Mouse (Mus musculus) 3134 (cell line): ENCODE results near the gene Cfap57.
A peak's percentile ranks its signal among the peaks of the same experiment; 100 is the strongest.

ENCODE experiments used
- DNase-seq: peaks from one replicate; pipeline ENCODE4 v3.0.0-alpha.2; 2011; ENCODE audit warnings: low spot score; ENCODE audit not compliant: insufficient read length; ENCODE audit errors: extremely low read depth

The Cfap57 gene

DNA sequence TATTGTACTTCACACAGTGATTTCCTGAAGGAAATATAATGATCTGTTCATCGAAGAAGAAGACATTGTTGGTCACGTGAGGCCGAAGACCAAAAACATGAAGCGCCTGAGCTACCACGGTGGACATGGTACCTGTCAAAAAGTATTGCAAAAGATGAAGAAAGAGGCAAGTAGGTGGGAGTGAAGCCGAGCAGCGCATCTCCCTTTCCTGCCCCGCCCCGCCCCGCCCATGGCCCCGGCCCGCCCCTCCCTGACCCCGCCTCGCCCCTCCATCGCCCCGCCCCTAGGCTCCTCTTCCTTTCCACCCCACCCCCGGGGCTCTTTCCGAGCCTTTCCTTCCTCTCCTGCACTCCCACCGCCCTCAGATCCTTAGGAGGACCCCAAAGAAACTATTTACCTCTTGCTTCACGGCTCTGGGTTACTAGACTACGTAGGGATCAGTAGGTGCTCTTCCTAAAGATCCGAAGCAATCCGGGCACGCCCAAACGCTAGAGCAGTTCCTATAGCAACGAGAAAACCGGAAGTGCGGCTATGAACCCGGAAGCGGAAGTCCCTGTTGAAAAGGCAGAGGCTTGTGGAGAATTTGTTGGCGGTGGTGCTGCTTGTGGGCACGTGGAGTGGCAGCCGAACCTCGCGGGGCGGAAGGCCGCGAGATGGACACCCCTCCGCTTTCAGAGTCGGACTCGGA lies at the start of gene Cfap57, which contains the start of gene Ebna1bp2:
Gene Cfap57, minus strand, starts transcription at position 499 of the 688 bp plus-strand sequence.
Gene Ebna1bp2, plus strand, starts transcription at position 521 of the 688 bp plus-strand sequence.
- DNase-seq: peak; percentile 79

DNA sequence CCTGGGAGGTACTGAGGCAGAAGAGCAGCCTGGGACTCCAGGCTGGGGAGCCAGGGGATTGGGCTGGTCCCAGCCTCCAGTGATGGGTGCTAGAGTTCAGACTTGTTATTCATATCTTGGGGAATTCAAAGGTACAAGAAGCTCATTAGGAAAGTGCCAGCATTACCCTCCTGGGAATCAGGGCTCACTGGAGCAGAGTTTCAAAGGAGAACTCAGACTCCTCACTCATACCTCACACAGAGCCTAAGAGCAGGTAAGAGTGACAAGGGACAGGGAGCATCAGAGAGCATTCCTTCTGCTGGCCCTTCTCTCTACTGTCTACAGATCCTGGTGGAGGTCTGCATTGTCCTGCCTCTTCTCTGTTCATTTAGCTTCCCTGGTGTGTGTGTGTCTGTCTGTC lies 38.1 kb upstream of the Cfap57 start, which contains the start of gene Olfr62:
Gene Olfr62, plus strand, starts transcription at position 301 of the 400 bp plus-strand sequence.
- DNase-seq: no peak

DNA sequence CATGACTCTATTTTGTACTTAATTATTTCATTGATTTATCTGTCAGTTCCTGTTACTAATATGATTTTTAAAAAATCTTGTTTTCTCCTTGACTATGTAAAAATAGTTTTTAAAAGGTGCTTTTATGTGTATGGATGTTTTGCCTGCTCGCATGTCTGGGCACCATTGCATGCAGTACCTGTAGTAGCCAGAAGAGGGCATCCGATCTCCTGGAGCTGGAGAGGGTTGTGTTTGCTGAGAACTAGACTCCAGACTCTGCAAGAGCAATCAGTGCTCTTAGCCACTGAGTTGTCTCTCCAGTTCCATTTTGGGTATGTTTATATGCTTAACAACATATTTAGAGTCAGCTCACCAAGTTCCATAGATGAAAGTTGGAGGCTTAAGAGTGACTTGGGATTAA lies 24.7 kb upstream of the Cfap57 start:
- no peak for DNase-seq

DNA sequence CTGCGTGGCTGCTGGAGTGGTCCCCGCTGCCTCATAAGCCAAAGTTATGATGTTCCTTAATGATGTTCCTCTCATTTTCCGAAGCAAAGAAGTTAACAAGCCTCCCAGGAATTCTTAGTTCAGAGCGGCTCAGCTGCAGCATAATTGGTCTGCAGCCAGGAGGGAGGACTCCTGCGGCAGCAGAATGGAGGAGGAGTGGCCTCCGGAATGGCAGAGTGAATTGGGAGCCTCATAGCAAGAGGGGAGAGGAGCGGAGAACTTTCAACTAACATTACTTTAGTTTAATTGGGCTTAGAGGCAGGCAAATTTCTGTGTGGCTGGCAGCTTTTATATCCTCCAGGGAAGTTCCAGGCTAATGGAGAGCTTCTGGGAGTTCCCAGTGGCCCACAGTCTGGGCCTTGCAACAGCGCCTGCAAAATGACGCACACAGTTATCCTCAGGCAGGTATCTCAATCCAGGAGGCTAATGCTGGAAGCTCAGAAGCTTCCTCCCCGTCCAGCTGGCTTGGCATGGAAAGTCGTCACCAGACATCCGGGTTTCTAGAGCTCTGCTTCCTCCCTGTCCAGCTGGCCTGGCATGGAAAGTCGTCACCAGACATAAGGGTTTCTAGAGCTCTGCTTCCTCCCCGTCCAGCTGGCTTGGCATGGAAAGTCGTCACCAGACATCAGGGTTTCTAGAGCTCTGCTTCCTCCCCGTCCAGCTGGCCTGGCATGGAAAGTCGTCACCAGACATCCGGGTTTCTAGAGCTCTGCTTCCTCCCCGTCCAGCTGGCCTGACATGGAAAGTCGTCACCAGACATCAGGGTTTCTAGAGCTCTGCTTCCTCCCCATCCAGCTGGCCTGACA lies 22.0 kb upstream of the Cfap57 start:
- DNase-seq: no peak

DNA sequence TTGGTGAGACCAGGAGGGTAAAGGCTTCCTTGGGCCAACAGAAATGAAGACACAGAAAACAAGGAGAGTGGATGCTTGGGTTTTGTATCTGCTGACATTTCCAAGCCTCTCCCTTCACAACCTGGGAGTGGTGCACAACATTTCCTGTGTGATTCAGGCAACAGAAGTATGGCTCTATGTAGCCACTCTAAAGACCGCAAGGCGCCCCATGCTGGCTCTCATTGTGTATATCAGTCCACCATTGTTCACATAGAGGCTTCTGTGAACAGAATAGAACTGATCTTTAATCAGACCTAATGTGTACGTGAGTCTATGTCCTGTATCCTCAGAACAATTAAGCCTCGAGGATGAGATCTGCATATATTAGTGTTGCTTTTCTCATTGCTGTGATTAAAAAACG lies 9.7 kb upstream of the Cfap57 start:
- no peak for DNase-seq

DNA sequence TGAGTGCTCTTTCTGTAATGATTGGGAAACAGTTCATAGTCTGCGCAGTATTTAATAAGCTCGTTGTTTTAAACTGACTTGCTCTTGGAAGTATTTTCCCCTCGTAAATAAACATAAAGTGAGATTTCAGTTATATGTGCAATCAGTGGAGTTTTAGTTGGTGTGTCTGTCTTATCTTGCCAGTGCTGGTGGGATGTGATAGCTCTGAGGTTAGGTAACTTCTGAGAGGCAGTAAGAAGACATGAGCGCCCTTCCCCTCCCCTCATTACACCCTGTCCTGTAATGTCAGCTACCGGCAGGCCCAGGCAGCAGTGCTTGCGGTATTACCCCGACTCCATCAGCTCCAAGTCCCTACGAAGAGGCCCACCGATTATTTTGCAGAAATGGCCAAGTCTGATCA lies 1.2 kb upstream of the Cfap57 start:
- no peak for DNase-seq

DNA sequence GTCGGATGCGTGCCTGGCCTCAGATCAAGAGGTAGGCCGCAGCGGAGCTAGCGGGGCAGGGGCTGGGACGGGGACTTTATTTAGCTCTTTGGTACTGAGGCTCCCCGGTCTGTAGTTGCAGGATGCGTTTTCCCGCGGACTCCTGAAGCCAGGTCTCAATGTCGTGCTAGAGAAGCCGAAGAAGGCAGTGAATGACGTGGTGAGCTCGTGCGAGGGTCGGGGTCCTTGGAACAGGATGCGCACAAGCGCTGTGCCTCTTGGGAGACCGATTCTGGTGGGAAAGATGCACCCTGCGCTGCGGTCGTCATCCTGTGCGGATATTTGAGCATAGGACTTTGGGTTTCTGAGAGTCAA lies 367 bp upstream of the Cfap57 start:
- no peak for DNase-seq

DNA sequence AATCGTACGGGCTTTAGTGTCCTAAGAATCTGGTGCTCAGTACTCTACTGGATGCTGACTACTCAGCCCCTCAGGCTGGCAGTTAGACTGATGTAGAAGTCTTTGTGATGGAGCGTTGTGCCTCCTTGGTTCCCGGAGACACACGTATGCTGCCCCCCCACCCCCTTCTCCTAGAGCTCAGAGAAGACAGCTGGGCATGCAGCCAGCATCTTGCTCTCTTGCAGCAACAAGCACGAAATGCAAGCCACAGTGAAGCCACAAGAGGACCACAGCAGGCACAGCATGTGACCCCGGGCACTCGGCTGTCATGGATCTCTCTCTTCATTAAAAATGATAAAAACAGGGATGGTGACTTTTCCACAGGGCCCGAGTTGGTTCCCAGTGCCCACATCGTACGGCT lies 5.2 kb downstream of the Cfap57 start:
- no peak for DNase-seq

DNA sequence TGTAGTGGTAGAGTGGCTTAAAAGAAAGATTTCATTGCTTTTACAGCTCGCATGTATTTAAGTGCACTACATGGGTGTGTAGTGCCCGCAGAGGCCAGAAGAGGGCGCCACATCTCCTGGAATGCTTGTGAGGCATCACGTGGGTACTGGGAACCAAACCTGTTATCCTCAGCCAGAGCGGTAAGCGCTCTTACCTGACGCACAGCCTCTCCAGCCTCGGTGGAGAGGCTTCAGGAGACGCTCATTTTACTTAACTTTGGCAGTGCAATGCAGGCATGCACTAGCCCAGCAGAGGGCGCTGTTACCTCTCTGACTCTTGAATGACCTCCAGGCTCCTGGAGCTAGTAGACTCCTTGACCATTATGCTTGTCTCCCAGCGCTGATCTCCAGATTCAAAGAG lies 8.0 kb downstream of the Cfap57 start:
- no peak for DNase-seq

DNA sequence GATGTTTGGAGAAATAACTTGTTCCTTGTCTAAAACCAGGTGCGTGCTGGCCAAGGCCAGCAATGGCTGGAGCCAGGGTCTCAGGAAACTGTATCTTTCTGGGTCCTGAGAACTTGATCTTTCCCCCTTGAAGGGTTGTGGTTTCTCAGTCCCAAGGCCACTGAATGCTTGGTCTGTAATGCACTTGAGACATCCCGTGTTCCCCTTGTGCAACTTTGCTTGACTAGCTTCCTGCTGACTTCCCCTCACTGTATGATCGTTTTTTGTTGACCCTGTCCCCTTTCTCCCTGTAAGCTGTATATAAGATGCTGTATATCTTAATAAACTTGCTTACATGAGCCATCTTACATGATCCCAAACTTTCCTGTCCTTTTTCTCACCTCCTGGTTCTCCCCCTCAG lies 10.7 kb downstream of the Cfap57 start:
- no peak for DNase-seq

DNA sequence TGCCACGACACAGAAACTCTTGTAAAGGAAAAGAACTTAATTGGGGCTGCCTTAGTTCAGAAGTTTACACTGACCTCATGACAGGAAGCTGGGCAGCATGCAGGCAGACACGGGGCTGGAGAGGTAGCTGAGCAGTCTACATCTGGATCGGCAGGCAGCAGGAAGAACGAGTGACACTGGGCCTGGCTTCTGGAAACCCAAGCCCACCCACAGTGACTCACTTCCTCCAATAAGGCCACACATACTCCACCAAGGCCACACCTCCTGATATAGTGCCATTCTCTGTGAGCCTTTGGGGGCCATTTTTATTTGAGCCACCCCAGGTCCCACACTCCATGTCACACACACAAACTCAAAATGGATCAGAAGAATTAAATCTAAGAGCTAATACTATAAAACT lies 16.5 kb downstream of the Cfap57 start:
- no peak for DNase-seq

DNA sequence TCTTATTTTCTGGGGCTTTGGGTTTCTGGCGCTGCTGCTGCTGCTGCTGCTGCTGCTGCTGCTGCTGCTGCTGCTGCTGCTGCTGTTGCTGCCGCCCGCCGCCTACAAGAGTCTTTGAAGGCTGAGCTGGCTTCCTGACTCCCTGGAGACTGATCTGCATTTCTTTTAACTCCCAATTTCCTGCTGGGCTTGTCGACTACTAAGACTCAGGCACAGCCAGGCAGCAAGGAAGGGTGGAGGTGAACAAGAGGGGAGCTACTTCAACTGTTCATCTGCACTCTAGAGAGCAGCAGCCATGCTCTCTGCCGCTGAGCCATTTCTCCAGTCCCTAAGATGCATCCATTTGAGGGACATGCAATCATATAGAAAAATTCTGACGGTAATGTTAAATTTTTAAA lies 30.8 kb downstream of the Cfap57 start:
- no peak for DNase-seq

DNA sequence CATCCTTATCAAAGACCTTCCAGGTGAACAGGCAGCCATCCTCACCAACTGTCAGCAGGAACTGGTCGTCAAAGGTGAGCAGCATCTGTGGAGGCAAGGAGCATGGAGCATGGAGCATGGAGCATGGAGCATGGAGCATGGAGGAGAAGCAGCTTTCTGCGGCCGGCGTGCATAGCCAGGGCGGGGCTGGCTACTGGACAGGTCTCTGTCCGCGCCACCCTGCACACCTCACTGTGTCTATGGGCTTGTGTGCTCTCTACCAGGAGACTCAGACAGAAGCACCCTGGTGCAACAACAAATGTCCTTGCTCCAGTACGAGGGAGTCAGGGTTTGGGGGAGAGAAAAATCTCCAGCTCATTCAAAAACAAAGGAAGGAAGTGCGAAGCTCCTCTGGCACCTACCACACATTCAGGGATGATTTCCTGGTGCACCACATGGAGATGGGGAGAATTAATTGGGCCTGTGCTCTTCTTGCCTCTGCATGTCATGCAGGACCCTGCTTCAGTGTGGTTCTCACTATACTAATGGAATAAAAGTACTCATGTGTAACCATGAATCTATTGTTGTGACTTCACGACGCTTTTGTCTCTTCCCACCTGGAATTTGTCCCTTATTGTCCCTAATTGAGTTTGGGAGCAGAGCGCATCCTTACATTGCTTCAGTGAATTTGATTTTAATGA lies 31.4 kb downstream of the Cfap57 start:
- no peak for DNase-seq

DNA sequence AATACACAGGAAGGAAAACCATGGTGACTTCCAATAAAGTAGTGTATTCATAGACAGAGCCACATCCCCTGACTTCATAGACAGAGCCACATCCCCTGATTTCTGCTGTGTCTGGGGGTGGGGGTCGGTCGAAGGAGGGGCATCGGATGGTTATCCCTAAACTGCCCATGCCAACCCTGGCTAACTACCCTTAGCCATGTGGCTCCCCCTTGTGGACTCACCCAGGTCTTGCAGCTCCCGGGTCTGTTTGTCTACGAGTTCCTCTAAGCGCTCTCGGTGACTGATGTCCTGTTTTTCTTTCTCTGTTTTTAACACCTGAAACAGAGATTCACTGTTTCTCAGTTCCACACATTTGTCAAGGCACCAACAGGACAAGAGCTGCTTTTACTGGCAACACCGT lies 37.9 kb downstream of the Cfap57 start:
- no peak for DNase-seq

DNA sequence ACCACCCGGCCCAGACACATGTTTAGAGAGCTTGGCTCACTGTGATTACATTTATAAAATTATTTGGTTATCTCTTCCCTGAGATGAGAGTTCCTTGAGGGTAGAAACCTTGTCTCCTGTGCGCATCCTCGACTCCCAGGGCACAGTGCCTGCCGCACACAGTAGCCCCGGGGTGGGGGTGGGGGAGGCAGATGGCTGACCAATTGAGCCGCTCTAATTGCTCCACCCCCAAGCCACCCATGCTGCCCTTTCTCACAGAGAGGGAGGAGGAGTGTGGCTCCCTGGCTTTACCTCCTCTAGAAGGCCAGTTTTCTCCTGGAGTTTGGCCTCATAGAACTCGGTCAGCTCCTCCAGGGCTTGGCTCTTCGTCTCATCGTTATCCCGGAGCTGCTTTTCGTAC lies 39.1 kb downstream of the Cfap57 start:
- no peak for DNase-seq

DNA sequence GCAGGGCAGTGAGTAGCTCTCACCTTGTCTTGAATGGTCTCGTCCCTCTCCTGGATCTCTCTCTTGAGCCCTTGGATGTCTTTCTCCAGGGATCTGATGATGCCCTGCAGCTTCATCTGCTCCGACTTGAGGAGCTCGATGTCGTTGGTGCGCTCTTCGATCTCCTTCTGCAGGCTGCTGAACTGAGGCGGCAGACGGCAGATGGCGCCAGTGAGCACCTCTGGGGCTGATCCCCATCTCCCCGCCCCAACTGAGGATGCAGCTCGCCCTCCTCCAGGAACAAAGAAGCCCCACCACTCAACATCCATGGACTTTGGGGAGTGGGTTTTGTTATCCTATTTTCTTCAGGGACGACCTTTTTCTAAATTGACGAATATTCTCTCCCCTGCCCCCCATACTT lies 41.3 kb downstream of the Cfap57 start:
- no peak for DNase-seq

DNA sequence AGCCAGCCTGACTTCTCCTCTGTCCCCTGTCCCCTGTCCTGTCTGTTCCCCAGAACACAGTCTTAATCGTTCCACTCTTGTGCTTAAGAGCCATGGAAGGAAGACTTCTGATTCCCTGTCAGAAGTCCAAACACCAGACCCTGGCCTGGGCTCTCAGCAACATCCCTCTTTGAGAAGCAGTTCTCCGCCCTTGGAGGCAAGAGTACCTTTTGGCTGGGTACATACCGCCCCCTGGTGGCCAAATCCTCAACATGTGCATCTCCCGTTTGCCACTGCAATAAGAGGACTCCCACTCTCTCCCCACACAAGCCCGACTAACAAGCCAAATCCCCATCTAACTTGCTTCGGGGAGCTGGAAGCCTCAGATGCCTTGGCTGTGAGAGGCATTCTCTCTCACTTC lies 44.5 kb downstream of the Cfap57 start:
- no peak for DNase-seq

DNA sequence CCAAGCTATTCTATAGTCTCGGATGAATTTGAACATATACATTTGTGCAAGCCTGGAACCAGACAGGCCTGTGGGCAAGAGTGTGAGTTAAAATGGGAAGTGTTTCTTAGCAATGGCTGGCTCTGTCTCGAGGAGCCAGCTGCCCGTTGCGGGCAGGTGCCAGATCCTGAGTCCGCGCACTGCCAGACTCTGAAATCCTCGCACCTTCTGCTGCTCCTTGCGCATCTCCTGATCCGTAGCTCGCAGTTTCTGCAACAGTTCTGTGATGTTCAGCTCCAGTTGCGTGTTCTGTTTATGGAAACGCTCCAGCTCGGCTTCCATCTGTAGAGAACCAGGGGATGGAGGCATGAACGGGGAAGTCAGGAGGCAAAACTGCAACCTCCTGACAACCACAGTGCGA lies 49.1 kb downstream of the Cfap57 start:
- no peak for DNase-seq

DNA sequence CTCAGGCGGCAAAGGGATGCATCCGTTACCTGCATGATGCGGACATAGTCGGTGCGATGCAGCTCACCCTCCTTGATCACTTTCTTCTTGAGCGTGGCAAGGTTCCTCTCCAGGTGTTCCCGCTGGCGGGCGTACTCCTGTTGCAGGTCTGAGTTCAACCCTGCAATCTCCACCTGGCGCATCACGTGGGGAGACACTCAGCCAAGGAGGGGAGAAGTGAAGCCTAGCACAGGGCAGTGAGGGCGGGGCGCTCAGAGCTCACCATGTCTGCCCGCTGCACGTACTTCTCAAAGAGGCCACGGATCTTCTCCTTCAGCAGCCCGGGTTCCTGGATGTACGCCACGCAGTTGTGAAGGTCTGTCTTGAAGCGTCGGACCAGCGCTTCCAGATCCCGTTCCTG lies 51.3 kb downstream of the Cfap57 start:
- no peak for DNase-seq

DNA sequence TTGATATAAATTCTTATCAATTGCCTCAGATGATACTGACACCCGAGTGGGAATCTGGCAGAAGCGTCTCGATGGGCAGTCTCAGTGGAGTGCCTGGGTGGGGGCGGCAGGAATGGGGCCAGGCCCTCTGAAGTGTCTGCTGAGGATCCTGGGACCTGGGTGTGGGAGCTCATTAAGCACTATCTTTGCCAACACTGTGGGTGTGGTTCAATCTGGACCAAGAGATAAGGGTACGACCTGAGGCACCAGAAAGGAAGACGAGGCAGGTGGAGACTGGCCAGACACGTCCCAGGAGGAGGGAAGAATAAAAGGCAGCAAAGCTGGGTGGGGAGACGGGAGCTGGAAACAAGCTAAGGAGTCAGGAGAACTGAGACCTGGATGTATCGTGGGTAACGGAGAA lies 51.9 kb downstream of the Cfap57 start:
- DNase-seq: no peak

DNA sequence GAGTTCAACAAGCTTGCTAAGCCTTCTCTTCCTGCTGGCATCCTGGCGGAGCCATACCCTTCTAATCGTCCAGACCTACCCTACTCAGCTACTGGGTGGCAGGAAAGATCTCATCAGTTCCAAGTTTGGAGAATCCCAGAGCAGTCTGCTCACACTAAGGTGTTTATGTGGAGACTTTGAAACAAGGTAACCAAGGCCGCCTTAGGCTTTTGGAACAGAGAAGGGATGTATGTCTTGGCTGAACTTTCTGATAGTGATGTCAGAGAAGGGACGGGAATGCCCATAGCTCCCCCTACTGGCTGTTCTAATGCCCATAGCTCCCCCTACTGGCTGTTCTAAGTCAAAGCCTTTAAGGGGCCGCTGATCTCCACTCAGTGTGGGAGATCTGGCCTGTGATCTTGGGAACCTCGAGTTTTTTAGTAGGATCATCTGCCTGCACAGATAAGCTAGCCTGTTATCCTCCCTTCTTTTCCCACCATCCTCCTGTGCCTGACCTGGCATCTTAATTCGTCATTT lies 54.4 kb downstream of the Cfap57 start:
- no peak for DNase-seq

DNA sequence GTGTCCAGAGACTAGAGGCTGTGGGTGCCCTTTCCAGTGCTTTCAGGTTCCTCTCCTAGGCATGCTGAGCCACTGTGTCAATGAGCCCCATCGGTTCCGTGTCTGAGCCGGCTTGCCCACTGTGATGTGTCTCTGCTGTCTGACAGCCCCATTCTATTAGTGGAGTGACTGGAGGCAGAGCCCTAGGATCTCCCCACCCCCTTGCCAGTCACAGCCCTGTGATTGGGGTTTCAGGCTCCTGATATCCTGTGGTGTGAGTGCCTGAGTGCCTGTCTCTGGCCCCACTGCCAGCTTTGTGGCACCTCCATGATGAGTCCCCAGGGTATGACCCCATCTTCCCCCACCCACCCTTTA lies 55.7 kb downstream of the Cfap57 start:
- DNase-seq: no peak
